8 mouse cellular contexts compared by ENCODE assay signal in genomic region chr6:119864341-119865034, GRCm38 (mm10). TPM values are rescaled to one million over a fixed set of nuclear protein-coding genes. Genes with fewer than 3 reads are reported as not detected.
DNase-seq lines count a peak whose midpoint lies in the region; ATAC-seq lines count a peak whose summit lies in the region.

No protein-coding gene starts in this region.

- no peaks in the 10 kb centered on the region for H3K27me3 ChIP-seq in midbrain, embryonic 14.5 days (ENCODE audit: control insufficient read depth, insufficient read depth, low read length)
- no peaks in the 10 kb centered on the region for H3K27me3 ChIP-seq in midbrain, embryonic 13.5 days

- no peak overlapping the region for H3K4me2 ChIP-seq in midbrain, embryonic 14.5 days (ENCODE audit: low read length)
- H3K4me2 ChIP-seq in midbrain, embryonic 13.5 days (replicated peaks): no peak overlapping the region

- H3K9ac ChIP-seq in midbrain, embryonic 14.5 days (replicated peaks; ENCODE audit: low read length): no peak overlapping the region
- H3K9ac ChIP-seq in midbrain, embryonic 13.5 days (replicated peaks): no peak overlapping the region

- ATAC-seq in midbrain, embryonic 14.5 days (ENCODE audit: low FRiP score, low TSS enrichment): no peak
- ATAC-seq in midbrain, embryonic 13.5 days: no peak

- no peaks in the 10 kb centered on the region for H3K36me3 ChIP-seq in midbrain, embryonic 14.5 days (ENCODE audit: control insufficient read depth, insufficient read depth, low read length)
- H3K36me3 ChIP-seq in midbrain, embryonic 13.5 days: no peaks in the 10 kb centered on the region

- no peaks in the 10 kb centered on the region for H3K9me3 ChIP-seq in midbrain, embryonic 14.5 days (ENCODE audit: control insufficient read depth, low read length)
- H3K9me3 ChIP-seq in midbrain, embryonic 13.5 days: no peaks in the 10 kb centered on the region

- H3K27ac ChIP-seq in midbrain, embryonic 14.5 days (replicated peaks; ENCODE audit: low read depth, low read length): no peak overlapping the region
- no peak overlapping the region for H3K27ac ChIP-seq in midbrain, embryonic 13.5 days

- no peaks in the 10 kb centered on the region for H3K4me1 ChIP-seq in midbrain, embryonic 14.5 days (ENCODE audit: control insufficient read depth, insufficient read depth, low read length)
- H3K4me1 ChIP-seq in midbrain, embryonic 13.5 days (replicated peaks): 0 out of 2 replicates have a peak, but pooled peaks cover 2% of the 10 kb centered on the region

- H3K4me3 ChIP-seq in midbrain, embryonic 14.5 days (replicated peaks; ENCODE audit: low read depth, low read length): no peak overlapping the region
- no peak overlapping the region for H3K4me3 ChIP-seq in midbrain, embryonic 13.5 days (replicated peaks)

- 90% methylated on average over 11 of the region's 11 CpGs for WGBS in midbrain, embryonic 14.5 days
- 92% methylated on average over 11 of the region's 11 CpGs for WGBS in midbrain, embryonic 13.5 days

- DNase-seq in midbrain, embryonic 14.5 days: peak; percentile 46
- peak; percentile 97 for DNase-seq in cerebellum, adult 11 months
- DNase-seq in gastrocnemius, adult 8-10 months (ENCODE audit: low spot score in 2 of 2): peak; percentile 48 to 55
- peak; percentile 86 to 95 for DNase-seq in layer of hippocampus, adult 18-20 months (ENCODE audit: low spot score in 2 of 2)
- DNase-seq in right cerebral cortex, adult 18-20 months: peak; percentile 87
- DNase-seq in retina, embryonic 14.5 days (ENCODE audit: low spot score): no peak
- DNase-seq in embryo, embryonic 10 days (ENCODE audit: low spot score): no peak

RNA-seq across cellular contexts. Expression of gene Erc1, which starts 16.5 kb away (rescaled TPM):
- 45.8 and 65.3 TPM in 2 replicates for polyA plus RNA-seq in midbrain, embryonic 14.5 days (2014; fragmentation: Nextera tagmentation; extraction: Ambion mirVana)
- 39.9 and 40.5 TPM in 2 replicates for polyA plus RNA-seq in midbrain, embryonic 13.5 days (2015; fragmentation: Nextera tagmentation; extraction: Ambion mirVana)
- total RNA-seq in gastrocnemius, adult 8-10 months (2022): 10 to 100 TPM; 26.4 to 30.5 (median 29.5) TPM
- 10 to 100 TPM; 48.0 to 48.7 TPM for total RNA-seq in layer of hippocampus, adult 18-20 months (2021)

RNA-seq across cellular contexts. Expression of gene Rad52, which starts 38.0 kb away (rescaled TPM):
- 24.0 and 26.1 TPM in 2 replicates for polyA plus RNA-seq in midbrain, embryonic 14.5 days (2014; fragmentation: Nextera tagmentation; extraction: Ambion mirVana)
- 27.1 and 28.9 TPM in 2 replicates for polyA plus RNA-seq in midbrain, embryonic 13.5 days (2015; fragmentation: Nextera tagmentation; extraction: Ambion mirVana)
- total RNA-seq in gastrocnemius, adult 8-10 months (2022): 10 to 100 TPM; 10.5 to 15.8 (median 11.5) TPM
- total RNA-seq in layer of hippocampus, adult 18-20 months (2021): 10 to 100 TPM; 35.7 to 37.7 TPM

Comparison
In these comparisons a context has a peak if more than half of its experiments do, and no peak if none do; other contexts are left out.
1. DNase-seq: peak in midbrain, embryonic 14.5 days (single experiment), cerebellum, adult 11 months (single experiment), gastrocnemius, adult 8-10 months (2 of 2), layer of hippocampus, adult 18-20 months (2 of 2) and right cerebral cortex, adult 18-20 months (single experiment); none in retina, embryonic 14.5 days (single experiment) and embryo, embryonic 10 days (single experiment).